Mouse (Mus musculus) E14TG2a.4 (cell line): ENCODE results near the gene Fubp1.

ENCODE experiments used
- H3K27me3 ChIP-seq: 2 replicates; pipeline ENCODE4 v1.6.1; 2014; ENCODE audit warnings: low read length, control low read depth; ENCODE audit not compliant: insufficient read depth
- H3K36me3 ChIP-seq: 2 replicates; pipeline ENCODE4 v1.6.1; 2014; ENCODE audit warnings: low read length, control low read depth; ENCODE audit not compliant: insufficient read depth
- H3K4me1 ChIP-seq: replicated peaks from 2 replicates; pipeline ENCODE4 v1.6.1; 2014; ENCODE audit warnings: low read depth, low read length, control low read depth
- H3K4me3 ChIP-seq: replicated peaks from 2 replicates; pipeline ENCODE4 v1.5.1; 2014; ENCODE audit warnings: mild to moderate bottlenecking, low read length
- H3K9me3 ChIP-seq: 2 replicates; pipeline ENCODE4 v1.6.1; 2014; ENCODE audit warnings: low read length, control low read depth
- CTCF ChIP-seq: conservative IDR thresholded peaks from 2 replicates; pipeline ENCODE4 v1.5.1; 2014; ENCODE audit warnings: low read length
- NANOG ChIP-seq: IDR thresholded peaks from 2 replicates; pipeline ENCODE4 v1.6.1; 2014; ENCODE audit warnings: borderline replicate concordance, low read length, mixed read lengths
- POU5F1 ChIP-seq: IDR thresholded peaks from 2 replicates; pipeline ENCODE4 v1.6.1; 2014; ENCODE audit warnings: low read length, borderline replicate concordance

Fubp1 gene

DNA sequence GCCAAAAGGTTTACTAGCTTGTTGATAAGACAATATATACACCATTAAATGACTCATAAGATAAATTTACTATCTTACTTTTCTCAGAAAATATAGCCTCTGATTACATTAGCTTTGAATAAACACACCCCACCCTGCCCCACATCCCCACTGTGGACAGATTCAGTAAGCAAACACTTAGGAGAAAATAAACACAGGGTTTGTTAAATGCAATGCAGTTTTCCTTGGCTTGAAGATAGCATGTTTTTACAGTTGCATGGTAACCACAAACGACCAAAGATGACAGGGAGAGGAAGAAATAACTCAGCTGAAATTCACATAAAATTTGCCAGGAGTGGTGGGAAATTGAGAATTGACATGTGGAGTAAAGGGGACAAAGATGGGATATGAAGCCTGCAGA lies 39.8 kb upstream of the Fubp1 start:
- H3K36me3 ChIP-seq = no peaks in the 10 kb centered on the region
- H3K9me3 ChIP-seq = no peaks in the 10 kb centered on the region
- peaks cover 31% of the 10 kb centered on the region for H3K27me3 ChIP-seq
- TF ChIP-seq CTCF = no peak
- no peak for TF ChIP-seq POU5F1
- no peak for TF ChIP-seq NANOG
- H3K4me3 ChIP-seq = no peak overlapping the region
- H3K4me1 ChIP-seq = peaks cover 17% of the 10 kb centered on the region

DNA sequence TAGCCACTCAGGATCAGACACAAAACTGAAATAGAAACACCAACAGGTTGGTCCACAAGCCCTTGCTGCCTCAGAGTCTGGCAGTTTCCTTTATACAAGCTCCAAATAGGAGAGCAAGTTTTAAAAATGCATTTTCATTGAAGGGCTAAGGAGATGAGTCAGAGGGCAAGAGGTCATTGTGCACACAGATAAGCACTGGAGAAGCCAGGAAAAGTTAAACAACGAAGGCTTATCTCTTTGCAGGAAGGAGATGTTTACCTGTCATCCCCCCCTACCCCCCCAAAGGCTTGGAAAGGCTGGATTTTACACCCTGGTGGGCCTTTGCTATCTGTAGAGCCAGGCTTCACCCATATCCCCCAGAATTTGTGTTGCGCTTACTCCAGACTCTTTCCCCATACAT lies 39.0 kb upstream of the Fubp1 start:
- no peak for TF ChIP-seq POU5F1
- TF ChIP-seq NANOG = no peak
- TF ChIP-seq CTCF = no peak
- H3K36me3 ChIP-seq = no peaks in the 10 kb centered on the region
- peaks cover 24% of the 10 kb centered on the region for H3K27me3 ChIP-seq
- no peak overlapping the region for H3K4me3 ChIP-seq
- H3K9me3 ChIP-seq = no peaks in the 10 kb centered on the region
- H3K4me1 ChIP-seq = peaks cover 13% of the 10 kb centered on the region

DNA sequence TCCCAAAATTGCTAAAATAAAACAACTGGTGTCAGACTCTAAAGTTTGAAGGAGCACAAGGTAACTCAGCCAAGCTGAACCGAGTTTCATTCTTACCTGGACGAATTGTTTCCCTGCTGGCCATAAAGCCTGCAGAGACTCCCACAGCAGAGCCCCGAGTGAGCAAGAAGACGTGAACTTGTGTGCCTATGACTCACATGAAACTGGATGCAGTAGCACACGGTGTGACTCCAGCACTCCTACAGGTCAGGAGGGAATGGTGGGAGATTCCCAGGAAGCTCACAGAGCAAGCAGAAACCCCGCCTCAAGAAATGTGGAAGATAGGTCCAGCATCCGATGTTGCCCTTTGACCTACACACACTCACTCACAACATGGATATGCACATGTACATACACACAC lies 38.4 kb upstream of the Fubp1 start:
- Histone ChIP-seq H3K9me3 (no peaks in the 10 kb centered on the region), H3K36me3 (no peaks in the 10 kb centered on the region), H3K4me1 (peaks cover 8% of the 10 kb centered on the region), H3K27me3 (peaks cover 20% of the 10 kb centered on the region), H3K4me3 (no peak overlapping the region)
- TF ChIP-seq NANOG = no peak
- TF ChIP-seq CTCF = no peak
- no peak for TF ChIP-seq POU5F1

DNA sequence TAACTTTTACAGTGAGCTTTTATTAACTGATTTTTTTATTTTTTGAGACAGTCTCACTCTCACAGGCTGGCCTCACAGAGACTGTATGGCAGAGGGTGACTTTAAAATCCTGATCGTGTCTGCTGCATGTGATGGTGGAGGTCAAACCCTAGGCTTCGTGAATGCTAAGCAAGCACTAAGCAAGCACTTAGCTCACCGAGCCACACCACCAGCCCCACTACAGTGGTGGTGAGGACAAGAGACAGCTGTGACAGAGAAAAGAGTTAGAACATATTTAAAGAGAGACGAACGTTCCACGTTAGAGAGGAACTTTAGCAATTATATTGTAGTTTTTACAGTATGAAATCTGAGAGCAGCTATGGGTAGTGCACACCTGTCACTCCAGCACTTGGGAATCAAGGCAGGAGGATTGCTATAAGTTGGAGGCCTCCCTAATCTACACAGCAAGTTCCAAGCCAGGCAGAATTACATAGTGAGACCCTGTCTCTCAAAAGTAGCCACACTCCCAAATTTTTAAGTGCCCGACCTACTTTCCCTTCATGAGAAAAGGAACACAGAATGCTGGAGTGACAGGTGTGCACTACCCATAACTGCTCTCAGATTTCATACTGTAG lies 37.8 kb upstream of the Fubp1 start:
- Histone ChIP-seq H3K9me3 (no peaks in the 10 kb centered on the region), H3K27me3 (peaks cover 15% of the 10 kb centered on the region), H3K4me1 (peaks cover 3% of the 10 kb centered on the region; the same call in 1 of the 2 replicates), H3K4me3 (no peak overlapping the region), H3K36me3 (no peaks in the 10 kb centered on the region)
- TF ChIP-seq POU5F1 (no peak), CTCF (no peak), NANOG (no peak)

DNA sequence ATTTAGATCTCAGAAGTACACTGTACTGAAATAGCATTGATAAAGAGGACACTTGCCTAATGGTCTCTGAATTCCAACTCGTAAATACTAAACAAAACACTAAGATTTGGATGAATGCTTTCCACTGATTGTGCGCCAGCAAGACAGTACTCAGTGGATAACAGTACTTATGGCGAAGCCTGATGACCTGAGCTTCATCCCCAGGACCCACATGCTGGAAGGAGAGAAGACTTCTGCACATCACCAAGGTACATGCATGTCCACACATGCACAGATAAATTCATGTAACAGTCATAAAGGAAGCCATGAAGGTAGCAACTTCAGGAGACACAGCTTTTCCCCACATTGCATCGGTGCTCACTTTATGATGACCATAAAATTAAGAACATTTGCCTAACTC lies 31.4 kb upstream of the Fubp1 start:
- Histone ChIP-seq H3K4me3 (no peak overlapping the region), H3K4me1 (no peaks in the 10 kb centered on the region)
- TF ChIP-seq CTCF (no peak), POU5F1 (no peak), NANOG (no peak)

DNA sequence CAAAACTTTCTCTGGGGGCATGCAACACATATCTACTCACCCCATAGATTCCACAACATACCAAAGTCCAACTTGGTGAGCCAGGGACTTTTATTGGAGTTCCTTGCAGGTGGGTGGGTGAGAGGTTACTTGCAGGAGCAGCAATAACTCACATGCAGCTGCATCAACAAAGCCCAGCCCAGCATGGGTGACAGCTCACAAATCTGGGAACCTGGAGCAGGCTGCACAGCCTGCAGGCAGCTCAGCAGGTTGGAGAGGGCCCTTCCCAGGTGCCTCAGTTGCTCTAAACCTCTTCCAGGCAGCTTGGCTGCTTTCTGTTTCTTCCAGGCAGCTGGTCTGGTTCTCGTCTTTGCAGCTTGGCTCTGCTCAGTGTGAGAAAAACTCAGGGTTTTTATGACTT lies 30.9 kb upstream of the Fubp1 start:
- Histone ChIP-seq H3K4me3 (no peak overlapping the region), H3K36me3 (no peaks in the 10 kb centered on the region), H3K4me1 (no peaks in the 10 kb centered on the region), H3K27me3 (no peaks in the 10 kb centered on the region), H3K9me3 (peaks cover 9% of the 10 kb centered on the region)
- TF ChIP-seq POU5F1 = no peak
- TF ChIP-seq NANOG = no peak
- TF ChIP-seq CTCF = no peak

More for the DNA sequence above, 31.4 kb upstream of the Fubp1 start:
- Histone ChIP-seq H3K36me3 (no peaks in the 10 kb centered on the region), H3K27me3 (no peaks in the 10 kb centered on the region; the same call in 1 of the 2 replicates), H3K9me3 (peaks cover 9% of the 10 kb centered on the region)

DNA sequence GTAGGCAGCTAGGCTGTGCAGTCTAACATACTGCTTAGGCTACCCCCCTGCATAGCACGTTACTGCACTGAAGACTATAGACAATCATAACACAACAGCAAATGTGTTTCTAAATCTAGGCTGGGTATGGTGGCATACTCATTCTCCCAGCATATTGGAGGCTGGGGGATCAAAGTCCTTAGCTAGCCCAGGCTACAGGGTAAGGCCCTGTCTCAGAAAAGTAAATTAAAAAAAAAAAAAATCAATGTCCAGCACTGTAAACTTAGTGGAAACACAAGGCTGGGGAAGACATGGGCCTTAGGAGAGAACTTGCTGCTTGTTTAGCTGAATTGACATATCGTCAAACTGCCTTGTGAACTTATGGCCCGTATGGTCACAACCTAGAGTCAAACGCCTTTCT lies 29.6 kb upstream of the Fubp1 start:
- Histone ChIP-seq H3K4me3 (no peak overlapping the region), H3K27me3 (no peaks in the 10 kb centered on the region), H3K9me3 (peaks cover 9% of the 10 kb centered on the region), H3K4me1 (no peaks in the 10 kb centered on the region), H3K36me3 (no peaks in the 10 kb centered on the region)
- TF ChIP-seq NANOG (no peak), CTCF (no peak), POU5F1 (no peak)

DNA sequence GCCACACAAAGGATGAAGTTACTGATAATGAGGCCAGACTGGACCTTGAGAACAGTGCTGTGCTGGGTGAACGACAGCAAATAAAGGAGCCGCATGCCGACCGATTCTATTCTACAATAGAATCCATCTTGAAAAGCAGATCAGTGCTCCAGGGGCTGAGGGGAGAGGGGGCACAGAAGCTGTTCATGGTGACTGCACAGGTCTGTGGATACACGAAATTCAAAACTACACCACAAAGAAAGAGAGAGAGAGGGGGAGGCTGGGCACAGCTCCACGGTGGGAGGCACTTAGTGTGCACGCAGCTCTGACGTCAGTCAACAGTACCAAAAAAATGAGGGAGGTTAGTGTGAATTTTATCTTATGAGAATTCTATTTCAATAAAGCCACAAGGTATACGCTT lies 26.7 kb upstream of the Fubp1 start:
- no peak overlapping the region for H3K4me3 ChIP-seq
- no peaks in the 10 kb centered on the region for H3K4me1 ChIP-seq
- no peaks in the 10 kb centered on the region for H3K27me3 ChIP-seq
- H3K36me3 ChIP-seq = 0 out of 2 replicates have a peak, but pooled peaks cover 7% of the 10 kb centered on the region
- H3K9me3 ChIP-seq = peaks cover 9% of the 10 kb centered on the region
- TF ChIP-seq POU5F1 (no peak), NANOG (no peak), CTCF (no peak)

DNA sequence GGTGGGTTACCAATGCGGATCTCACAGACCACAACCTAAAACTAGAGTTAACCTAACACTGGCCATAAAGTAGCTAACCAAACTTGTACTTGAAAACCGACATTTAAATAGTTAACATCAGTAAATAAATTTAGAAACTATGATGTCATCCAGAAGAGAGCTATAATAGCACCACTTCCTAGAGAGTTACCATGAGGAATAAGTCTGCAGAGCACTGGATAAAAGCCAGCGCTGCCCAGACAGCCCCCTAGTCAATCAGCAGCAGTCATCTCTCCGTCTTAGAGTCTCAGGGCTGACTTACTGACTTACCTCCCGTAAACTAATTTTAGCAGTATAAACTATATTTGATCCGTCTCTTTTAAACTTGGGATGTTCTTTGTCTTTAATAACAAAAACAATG lies 24.1 kb upstream of the Fubp1 start:
- H3K27me3 ChIP-seq = no peaks in the 10 kb centered on the region
- no peaks in the 10 kb centered on the region for H3K9me3 ChIP-seq
- H3K4me3 ChIP-seq = no peak overlapping the region
- H3K36me3 ChIP-seq = 0 out of 2 replicates have a peak, but pooled peaks cover 7% of the 10 kb centered on the region
- H3K4me1 ChIP-seq = no peaks in the 10 kb centered on the region
- TF ChIP-seq NANOG (no peak), CTCF (no peak), POU5F1 (no peak)
